Mouse (Mus musculus) lung, embryonic 14.5 days (tissue): ENCODE data around the gene Gm14743. TPM values are rescaled to one million over a fixed set of nuclear protein-coding genes. Genes with fewer than 3 reads are reported as not detected.
"Not testable (repeated sequence)": the region's sequence is repeated elsewhere in the genome, so short reads cannot be mapped to it uniquely, and the experiment has no call there.

ENCODE experiments used
- ATAC-seq: fragments of 200-750 bp; cut with Nextera tagmentation; 2 replicates; pipeline ENCODE4 v1.8.0; 2017; ENCODE audit warnings: mild to moderate bottlenecking, moderate TSS enrichment, moderate library complexity; ENCODE audit not compliant: insufficient read depth
- DNase-seq: peaks from one replicate; pipeline ENCODE4 v3.0.0-alpha.2; 2015
- H3K27ac ChIP-seq: fragments of 300-500 bp; sonication (generic); 2 replicates; pipeline ENCODE4 v1.5.1; 2014; ENCODE audit warnings: low read depth, mild to moderate bottlenecking, moderate library complexity
- H3K27me3 ChIP-seq: fragments of 300-500 bp; sonication (generic); 2 replicates; pipeline ENCODE4 v1.6.1; 2014; ENCODE audit warnings: low read length, control low read depth; ENCODE audit not compliant: insufficient read depth
- H3K36me3 ChIP-seq: fragments of 300-500 bp; sonication (generic); 2 replicates; pipeline ENCODE4 v1.6.1; 2014; ENCODE audit warnings: control low read depth; ENCODE audit not compliant: insufficient read depth
- H3K4me1 ChIP-seq: fragments of 300-500 bp; sonication (generic); 2 replicates; pipeline ENCODE4 v1.6.1; 2014; ENCODE audit warnings: antibody characterized with exemption, control low read depth; ENCODE audit not compliant: insufficient read depth
- H3K4me2 ChIP-seq: fragments of 300-500 bp; sonication (generic); 2 replicates; pipeline ENCODE4 v1.6.1; 2014; ENCODE audit warnings: mild to moderate bottlenecking
- H3K4me3 ChIP-seq: fragments of 300-500 bp; sonication (generic); 2 replicates; pipeline ENCODE4 v1.5.1; 2014; ENCODE audit warnings: low read depth, low read length
- H3K9ac ChIP-seq: fragments of 300-500 bp; sonication (generic); 2 replicates; pipeline ENCODE4 v1.6.1; 2014
- H3K9me3 ChIP-seq: fragments of 300-500 bp; sonication (generic); 2 replicates; pipeline ENCODE4 v1.6.1; 2016; ENCODE audit warnings: low read depth, low read length, control low read depth
- CTCF ChIP-seq: IDR thresholded peaks from 2 replicates; pipeline ENCODE4 v1.5.1; 2016; ENCODE audit warnings: antibody characterized with exemption, low read depth
- WGBS: fragments of 180-500 bp; shearing (Covaris S2); extraction: QIAGEN DNeasy Blood & Tissue Kit; methylation state at CpG from one replicate; pipeline ENCODE4 v1.1.7; 2014; 5-methylcytosine and 5-hydroxymethylcytosine counted together
- polyA plus RNA-seq: library from polyadenylated mRNA; unstranded; fragments of >200 nt; fragmentation: Nextera tagmentation; extraction: Ambion mirVana; gene quantifications from 2 replicates; pipeline ENCODE4 v1.2.1, GENCODE M21; 2014

Gene Gm14743
- not detected in 2 replicates for polyA plus RNA-seq

DNA sequence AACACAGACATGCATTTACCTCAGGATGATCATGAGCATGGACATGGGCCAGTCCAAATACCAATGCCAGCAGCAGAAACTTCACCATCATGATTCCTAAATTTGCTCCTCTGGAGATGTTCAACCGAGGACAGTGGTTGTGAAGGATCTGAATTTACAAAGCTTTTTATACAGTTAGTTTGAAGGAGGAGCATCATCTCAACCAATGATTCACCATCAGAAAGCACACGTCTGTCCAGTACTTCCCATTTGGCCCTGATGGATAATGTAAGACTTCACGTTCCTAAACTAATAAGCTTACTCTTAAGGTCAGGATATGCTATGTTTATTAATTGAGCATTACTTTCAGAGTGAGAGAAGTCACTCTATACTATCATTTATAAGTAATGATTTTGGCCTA is at the start of gene Gm14743:
Gm14743 (minus strand) TSS at position 101 of the 400 bp plus-strand sequence.
- H3K4me2 ChIP-seq, H3K4me1 ChIP-seq, H3K9ac ChIP-seq, H3K27ac ChIP-seq, DNase-seq, ATAC-seq, H3K9me3 ChIP-seq, H3K4me3 ChIP-seq, H3K36me3 ChIP-seq, H3K27me3 ChIP-seq: not testable (repeated sequence)
- no CpG with 5 or more reads among the region's 3 CpGs for WGBS

DNA sequence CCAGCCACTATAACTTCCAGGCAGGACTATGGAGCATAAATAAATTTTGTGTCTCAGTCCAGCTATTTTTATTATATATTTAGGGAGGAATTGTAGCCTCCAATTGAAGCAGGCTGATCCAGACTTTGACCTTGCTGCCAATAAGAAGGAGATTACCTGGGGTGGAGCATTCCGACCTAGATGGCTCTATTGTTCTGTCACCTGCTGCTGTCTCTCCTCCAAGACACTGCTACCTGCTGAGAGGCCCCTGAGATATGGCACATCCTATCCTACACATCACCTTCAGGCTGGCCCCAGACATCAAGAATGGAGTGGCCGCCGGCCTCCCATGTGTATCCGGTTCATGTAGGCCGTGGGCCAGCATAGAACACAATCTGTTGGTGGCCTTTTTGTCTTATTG is 42.9 kb downstream of the Gm14743 start:
- ATAC-seq, result no peak
- H3K4me3 ChIP-seq, result no peak overlapping the region
- H3K4me2 ChIP-seq, result no peak overlapping the region
- no peaks in the 10 kb centered on the region for H3K9me3 ChIP-seq
- no peaks in the 10 kb centered on the region for H3K4me1 ChIP-seq
- H3K27ac ChIP-seq, result no peak overlapping the region
- DNase-seq, result no peak
- WGBS, result 81% methylated on average over 5 of the region's 5 CpGs
- no peak overlapping the region for H3K9ac ChIP-seq
- no peaks in the 10 kb centered on the region for H3K36me3 ChIP-seq
- H3K27me3 ChIP-seq, result no peaks in the 10 kb centered on the region
- no peak for TF ChIP-seq CTCF

DNA sequence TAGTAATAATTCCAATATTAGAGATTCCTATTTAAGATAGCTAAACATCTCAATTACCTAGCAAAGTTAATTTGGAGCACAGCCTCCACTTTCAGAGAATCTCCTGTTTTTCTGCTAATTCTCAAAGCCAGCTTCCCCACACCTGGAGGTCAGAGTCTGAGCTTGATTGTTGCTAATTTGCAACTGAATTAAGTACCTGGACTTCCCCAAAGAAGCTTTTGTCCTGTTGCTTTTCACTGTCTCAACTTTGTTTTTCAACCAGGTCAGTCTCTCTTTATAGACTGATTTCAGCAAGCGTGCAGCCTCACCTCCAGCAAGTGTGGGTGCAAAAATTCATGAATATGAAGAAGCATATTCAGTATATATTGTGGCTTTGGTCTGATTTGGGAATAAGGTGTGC is 43.5 kb downstream of the Gm14743 start:
- not testable (repeated sequence) for H3K9me3 ChIP-seq, ATAC-seq, H3K4me3 ChIP-seq, H3K36me3 ChIP-seq, H3K4me1 ChIP-seq, H3K27me3 ChIP-seq, H3K4me2 ChIP-seq, DNase-seq, H3K27ac ChIP-seq, H3K9ac ChIP-seq
- WGBS, result 50% methylated on average over 1 of the region's 1 CpGs

Other genes starting within 250 kb of the Gm14743 start
- gene Obp1a, start 154.5 kb downstream of the Gm14743 start, polyA plus RNA-seq, result not detected in 2 replicates
- gene Gm5938, start 120.5 kb downstream of the Gm14743 start, polyA plus RNA-seq, result not detected in 2 replicates
- gene Obp1b, start 59.1 kb downstream of the Gm14743 start, polyA plus RNA-seq, result not detected in 2 replicates
- not detected in 2 replicates for gene 4930480E11Rik, start 123.7 kb upstream of the Gm14743 start, polyA plus RNA-seq